Mouse (Mus musculus): ENCODE measurements around the gene Calhm3. TPM values are rescaled to one million over a fixed set of nuclear protein-coding genes. Genes with fewer than 3 reads are reported as not detected.
"Not testable (repeated sequence)": the region's sequence is repeated elsewhere in the genome, so short reads cannot be mapped to it uniquely, and the experiment has no call there.

Gene Calhm3
- total and polyA plus RNA-seq, 2 experiments from 2014 or later = not detected

- 20% methylated on average over 32 of the region's 32 CpGs for WGBS
- TF ChIP-seq CTCF (IDR thresholded peaks at IDR 0.05; ENCODE audit: low read depth) = no peak
- no peak for TF ChIP-seq EP300 (IDR thresholded peaks at IDR 0.05; ENCODE audit: low read depth)
- Histone ChIP-seq H3K4me1 (ENCODE audit: control insufficient read depth, insufficient read depth) (peaks cover 13% of the 10 kb centered on the region; the same call in 1 of the 2 replicates), H3K27me3 (ENCODE audit: control insufficient read depth, insufficient read depth, low read length) (0 out of 2 replicates have a peak, but pooled peaks cover 6% of the 10 kb centered on the region), H3K27ac (ENCODE audit: low read depth) (no peak overlapping the region), H3K9me3 (replicated peaks; ENCODE audit: control insufficient read depth, low read length) (no peaks in the 10 kb centered on the region), H3K36me3 (replicated peaks; ENCODE audit: control insufficient read depth, insufficient read depth, low read length) (no peaks in the 10 kb centered on the region), H3K9ac (replicated peaks; ENCODE audit: low read depth, low read length) (no peak overlapping the region), H3K4me3 (ENCODE audit: low read depth, low read length) (peak overlapping the region; percentile 20; the same call in 1 of the 2 replicates), H3K4me2 (ENCODE audit: low read depth, low read length) (peak overlapping the region; percentile 49)
- DNase-seq (ENCODE audit: low spot score) (no peak), ATAC-seq (ENCODE audit: insufficient read depth, low read depth) (no peak)
Observed at GRCm38 (mm10) chr19:47151332-47152061, 6.1 kb downstream of the Calhm3 start.

GRCm38 (mm10) chr19:47149854-47150253 is 7.7 kb downstream of the Calhm3 start:
- Histone ChIP-seq H3K4me1 (ENCODE audit: control insufficient read depth, insufficient read depth) (peaks cover 13% of the 10 kb centered on the region; the same call in 1 of the 2 replicates), H3K4me3 (ENCODE audit: low read depth, low read length) (no peak overlapping the region), H3K36me3 (replicated peaks; ENCODE audit: control insufficient read depth, insufficient read depth, low read length) (no peaks in the 10 kb centered on the region), H3K9me3 (replicated peaks; ENCODE audit: control insufficient read depth, low read length) (no peaks in the 10 kb centered on the region), H3K4me2 (ENCODE audit: low read depth, low read length) (no peak overlapping the region), H3K9ac (replicated peaks; ENCODE audit: low read depth, low read length) (no peak overlapping the region), H3K27ac (ENCODE audit: low read depth) (no peak overlapping the region), H3K27me3 (ENCODE audit: control insufficient read depth, insufficient read depth, low read length) (0 out of 2 replicates have a peak, but pooled peaks cover 6% of the 10 kb centered on the region)
- ATAC-seq (ENCODE audit: insufficient read depth, low read depth) (0 out of 2 replicates have a peak, but pooled peaks have one; percentile 24), DNase-seq (ENCODE audit: low spot score) (no peak)
- 37% methylated on average over 4 of the region's 4 CpGs for WGBS
- TF ChIP-seq EP300 (IDR thresholded peaks at IDR 0.05; ENCODE audit: low read depth) (no peak), CTCF (IDR thresholded peaks at IDR 0.05; ENCODE audit: low read depth) (no peak)

- ATAC-seq (ENCODE audit: insufficient read depth, low read depth) (no peak), DNase-seq (ENCODE audit: low spot score) (no peak)
- TF ChIP-seq CTCF (IDR thresholded peaks at IDR 0.05; ENCODE audit: low read depth) (no peak), EP300 (IDR thresholded peaks at IDR 0.05; ENCODE audit: low read depth) (no peak)
- H3K27me3 ChIP-seq (ENCODE audit: control insufficient read depth, insufficient read depth, low read length) = 0 out of 2 replicates have a peak, but pooled peaks cover 6% of the 10 kb centered on the region
- H3K4me1 ChIP-seq (ENCODE audit: control insufficient read depth, insufficient read depth) = peaks cover 13% of the 10 kb centered on the region; the same call in 1 of the 2 replicates
- H3K4me3 ChIP-seq (ENCODE audit: low read depth, low read length) = no peak overlapping the region
- H3K9ac ChIP-seq (replicated peaks; ENCODE audit: low read depth, low read length) = no peak overlapping the region
- H3K4me2 ChIP-seq (ENCODE audit: low read depth, low read length) = no peak overlapping the region
- no peaks in the 10 kb centered on the region for H3K36me3 ChIP-seq (replicated peaks; ENCODE audit: control insufficient read depth, insufficient read depth, low read length)
- 71% methylated on average over 5 of the region's 5 CpGs for WGBS
- no peak overlapping the region for H3K27ac ChIP-seq (ENCODE audit: low read depth)
- H3K9me3 ChIP-seq (replicated peaks; ENCODE audit: control insufficient read depth, low read length) = no peaks in the 10 kb centered on the region
Observed at GRCm38 (mm10) chr19:47148267-47148847, 9.2 kb downstream of the Calhm3 start.

GRCm38 (mm10) chr19:47144154-47144553 is 13.4 kb downstream of the Calhm3 start, which contains the start of gene Calhm1:
Gene Calhm1, minus strand, starts transcription at chr19:47144254.
- ATAC-seq (ENCODE audit: insufficient read depth, low read depth) = no peak
- H3K9me3 ChIP-seq (replicated peaks; ENCODE audit: control insufficient read depth, low read length) = no peaks in the 10 kb centered on the region
- WGBS = 88% methylated on average over 6 of the region's 6 CpGs

GRCm38 (mm10) chr19:47142438-47142837 is 15.1 kb downstream of the Calhm3 start:
- H3K36me3 ChIP-seq (replicated peaks; ENCODE audit: control insufficient read depth, insufficient read depth, low read length) = no peaks in the 10 kb centered on the region
- 0 out of 2 replicates have a peak, but pooled peaks cover 7% of the 10 kb centered on the region for H3K27me3 ChIP-seq (ENCODE audit: control insufficient read depth, insufficient read depth, low read length)
- no peak overlapping the region for H3K9ac ChIP-seq (replicated peaks; ENCODE audit: low read depth, low read length)
- TF ChIP-seq CTCF (IDR thresholded peaks at IDR 0.05; ENCODE audit: low read depth) = no peak
- TF ChIP-seq EP300 (IDR thresholded peaks at IDR 0.05; ENCODE audit: low read depth) = no peak
- H3K4me3 ChIP-seq (ENCODE audit: low read depth, low read length) = no peak overlapping the region
- WGBS = 71% methylated on average over 6 of the region's 6 CpGs
- ATAC-seq (ENCODE audit: insufficient read depth, low read depth) (no peak), DNase-seq (ENCODE audit: low spot score) (no peak)
- H3K4me2 ChIP-seq (ENCODE audit: low read depth, low read length) = no peak overlapping the region
- H3K4me1 ChIP-seq (ENCODE audit: control insufficient read depth, insufficient read depth) = peaks cover 10% of the 10 kb centered on the region
- no peaks in the 10 kb centered on the region for H3K9me3 ChIP-seq (replicated peaks; ENCODE audit: control insufficient read depth, low read length)
- H3K27ac ChIP-seq (ENCODE audit: low read depth) = no peak overlapping the region

More at GRCm38 (mm10) chr19:47144154-47144553, 13.4 kb downstream of the Calhm3 start, which contains the start of gene Calhm1:
- no peak within 1 kb of the TSS for H3K4me3 ChIP-seq (ENCODE audit: low read depth, low read length)
- TF ChIP-seq EP300 (IDR thresholded peaks at IDR 0.05; ENCODE audit: low read depth) = no peak
- no peak for TF ChIP-seq CTCF (IDR thresholded peaks at IDR 0.05; ENCODE audit: low read depth)
- no peak within 1 kb of the TSS for H3K4me2 ChIP-seq (ENCODE audit: low read depth, low read length)
- no peak within 1 kb of the TSS for H3K27ac ChIP-seq (ENCODE audit: low read depth)
- no peaks in the 10 kb centered on the region for H3K4me1 ChIP-seq (ENCODE audit: control insufficient read depth, insufficient read depth)
- H3K27me3 ChIP-seq (ENCODE audit: control insufficient read depth, insufficient read depth, low read length) = 0 out of 2 replicates have a peak, but pooled peaks cover under 1% of the 10 kb centered on the region
- no peaks in the 10 kb centered on the region for H3K36me3 ChIP-seq (replicated peaks; ENCODE audit: control insufficient read depth, insufficient read depth, low read length)
- H3K9ac ChIP-seq (replicated peaks; ENCODE audit: low read depth, low read length) = no peak within 1 kb of the TSS
- DNase-seq (ENCODE audit: low spot score) = no peak

- H3K4me1 ChIP-seq (ENCODE audit: control insufficient read depth, insufficient read depth) = peaks cover 14% of the 10 kb centered on the region
- H3K9ac ChIP-seq (replicated peaks; ENCODE audit: low read depth, low read length); H3K27me3 ChIP-seq (ENCODE audit: control insufficient read depth, insufficient read depth, low read length); DNase-seq (ENCODE audit: low spot score); H3K4me2 ChIP-seq (ENCODE audit: low read depth, low read length); H3K9me3 ChIP-seq (replicated peaks; ENCODE audit: control insufficient read depth, low read length); H3K36me3 ChIP-seq (replicated peaks; ENCODE audit: control insufficient read depth, insufficient read depth, low read length); H3K27ac ChIP-seq (ENCODE audit: low read depth); ATAC-seq (ENCODE audit: insufficient read depth, low read depth); H3K4me3 ChIP-seq (ENCODE audit: low read depth, low read length): not testable (repeated sequence)
- WGBS = 41% methylated on average over 7 of the region's 7 CpGs
Observed at GRCm38 (mm10) chr19:47139611-47140010, 18.0 kb downstream of the Calhm3 start.
